In the genomic region with DNA sequence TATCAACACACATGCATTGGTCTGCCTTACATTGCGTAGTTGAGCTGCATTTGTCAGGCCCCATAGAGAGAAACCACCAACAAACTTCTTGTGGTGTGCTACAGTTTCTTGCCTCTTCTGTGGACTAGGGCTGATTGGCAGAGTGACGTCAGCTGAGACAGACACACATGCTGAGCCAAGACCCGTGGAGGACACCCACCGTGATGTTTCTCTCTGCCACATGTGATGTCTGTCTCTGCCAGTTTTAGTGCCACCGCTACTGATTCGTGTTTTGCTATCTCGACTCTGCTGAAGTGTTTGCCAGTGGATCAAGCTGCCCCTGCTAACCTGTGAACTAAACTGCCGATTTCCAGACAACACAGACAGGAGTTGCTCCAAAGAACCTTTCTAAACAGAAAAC, we compare ENCODE assay signal across 12 mouse cellular contexts.
"Had no signal": no experiment of that assay in that cellular context is flagged by ENCODE, and none has a peak within 500 bp of the region (broad histone marks: within the 10 kb centered on the region; RNA-seq: fewer than 3 reads in every experiment).

No protein-coding gene starts in this region.

- DNase-seq: left cerebral cortex, postnatal 4 days; liver; liver, embryonic 13.5 days; liver, postnatal 0 days; lung, adult 18-20 months; lung, adult 2 months; lung, embryonic 14.5 days; lung, postnatal 10 days; lung, postnatal 14 days; lung, postnatal 36 days; lung, postnatal 4 days; midbrain, embryonic 14.5 days had no signal
